Mouse (Mus musculus): ENCODE data around the gene Dpm2. TPM values are rescaled to one million over a fixed set of nuclear protein-coding genes. Genes with fewer than 3 reads are reported as not detected.

Dpm2 gene
- polyA plus RNA-seq, 1 experiment from 2014 or later = 47.9 TPM

DNA sequence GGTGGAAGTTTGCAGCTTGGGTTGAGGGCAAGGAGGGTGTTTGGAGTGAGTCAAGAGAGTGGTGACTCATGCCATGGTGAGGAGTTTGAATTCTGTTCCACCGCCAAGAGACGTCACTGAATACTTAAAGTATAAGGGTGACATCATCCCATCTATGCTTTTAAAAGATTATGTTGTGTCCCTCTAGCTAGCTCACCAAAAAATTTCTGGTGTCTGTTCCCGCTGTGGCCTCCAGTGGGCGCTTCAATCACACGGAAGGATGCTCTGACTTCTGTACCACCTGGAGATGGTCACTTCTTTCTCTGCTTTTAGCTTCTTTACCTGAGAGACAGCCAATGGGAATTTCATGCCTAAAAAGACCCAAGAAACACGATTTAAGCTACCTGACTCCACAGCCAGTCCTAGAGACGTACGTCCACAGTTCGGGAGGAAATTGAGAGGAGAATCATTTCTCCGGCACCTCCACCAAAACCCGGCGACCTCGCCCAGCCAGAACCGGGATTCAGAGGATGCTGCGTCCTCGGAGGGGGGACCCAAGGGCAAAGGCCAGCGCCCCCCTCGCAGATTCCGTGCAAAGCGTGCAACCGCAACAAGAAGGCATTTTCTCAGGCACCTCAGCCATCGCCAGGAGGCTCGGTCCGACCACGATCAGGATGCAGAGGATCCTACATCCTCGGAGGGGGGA lies 4.4 kb downstream of the Dpm2 start:
- no peaks in the 10 kb centered on the region for H3K9me3 ChIP-seq (replicated peaks; ENCODE audit: control insufficient read depth, low read length)
- H3K9ac ChIP-seq (ENCODE audit: low read depth, low read length) = no peak overlapping the region
- H3K27me3 ChIP-seq (ENCODE audit: control insufficient read depth, insufficient read depth, low read depth, low read length) = peaks cover 23% of the 10 kb centered on the region
- peaks cover 18% of the 10 kb centered on the region for H3K4me1 ChIP-seq (ENCODE audit: control insufficient read depth, low read depth, low read length)
- H3K4me2 ChIP-seq (ENCODE audit: low read depth, low read length) = peak overlapping the region; percentile 51
- H3K4me3 ChIP-seq (ENCODE audit: low read depth, low read length) = peak overlapping the region; percentile 22
- no peak overlapping the region for H3K27ac ChIP-seq (ENCODE audit: low read length)
- H3K36me3 ChIP-seq (ENCODE audit: control insufficient read depth, insufficient read depth) = peaks cover 5% of the 10 kb centered on the region; the same call in 1 of the 2 replicates
- WGBS (ENCODE audit: insufficient replicate concordance) = 3% methylated on average over 26 of the region's 26 CpGs
- ATAC-seq (ENCODE audit: low read depth) = no peak

DNA sequence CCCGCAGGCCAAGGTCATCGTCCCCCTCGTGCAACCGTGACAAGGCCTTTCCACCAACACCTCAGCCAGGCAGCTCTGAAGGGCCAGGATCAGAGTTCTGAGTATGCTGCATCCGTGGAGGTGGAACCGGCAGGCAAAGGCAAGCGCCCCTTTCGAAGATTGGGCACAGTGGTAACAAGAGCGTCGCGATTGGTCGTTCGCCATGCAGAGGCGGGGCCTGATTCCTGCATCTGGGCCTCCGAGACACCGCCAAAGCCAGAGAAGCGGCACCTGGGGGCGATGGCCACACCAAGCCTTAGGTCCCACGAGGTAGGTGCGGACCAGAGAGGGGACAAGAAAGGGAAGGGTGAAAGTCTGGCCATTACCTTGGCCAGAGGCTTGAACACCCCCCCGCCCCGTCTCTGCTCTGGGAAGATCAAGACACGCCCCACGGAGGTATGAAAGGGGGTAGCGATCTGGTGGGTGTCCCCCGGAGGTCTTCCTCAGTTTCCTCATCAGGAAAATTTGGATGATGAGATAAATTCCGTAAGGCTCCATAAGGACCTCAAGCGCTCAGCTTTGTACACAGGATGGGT lies 5.0 kb downstream of the Dpm2 start, which contains the start of gene 9430097D07Rik:
TSS of gene 9430097D07Rik (minus strand) at position 99 of the 575 bp plus-strand sequence.
- Histone ChIP-seq H3K9ac (ENCODE audit: low read depth, low read length) (no peak within 1 kb of the TSS), H3K27me3 (ENCODE audit: control insufficient read depth, insufficient read depth, low read depth, low read length) (peaks cover 25% of the 10 kb centered on the region), H3K36me3 (ENCODE audit: control insufficient read depth, insufficient read depth) (peaks cover 5% of the 10 kb centered on the region; the same call in 1 of the 2 replicates), H3K4me2 (ENCODE audit: low read depth, low read length) (peak within 1 kb of the TSS; percentile 51), H3K4me1 (ENCODE audit: control insufficient read depth, low read depth, low read length) (peaks cover 18% of the 10 kb centered on the region), H3K9me3 (replicated peaks; ENCODE audit: control insufficient read depth, low read length) (no peaks in the 10 kb centered on the region), H3K4me3 (ENCODE audit: low read depth, low read length) (peak within 1 kb of the TSS; percentile 22), H3K27ac (ENCODE audit: low read length) (no peak within 1 kb of the TSS)
- peak; percentile 27 for ATAC-seq (ENCODE audit: low read depth)
- 13% methylated on average over 28 of the region's 28 CpGs for WGBS (ENCODE audit: insufficient replicate concordance)

DNA sequence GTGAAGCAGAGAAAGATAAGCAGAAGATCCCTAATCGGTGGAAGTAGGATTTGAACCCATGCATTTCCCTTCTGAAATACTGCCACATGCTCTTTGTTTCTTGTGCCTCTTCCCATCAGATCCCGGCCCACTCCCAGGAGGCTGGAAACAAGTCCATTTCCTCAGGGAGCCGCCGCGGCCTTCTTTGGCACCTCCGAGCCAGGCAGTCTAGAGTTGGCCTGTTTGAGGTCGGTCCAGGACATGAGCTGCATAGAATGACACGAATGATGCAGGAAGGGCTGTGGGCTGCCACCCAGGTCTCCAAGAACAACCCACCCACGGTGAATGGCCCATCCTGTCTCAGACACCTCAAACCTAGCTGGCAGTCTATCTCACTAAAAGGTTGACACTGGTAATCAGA lies 5.9 kb downstream of the Dpm2 start:
- H3K27ac ChIP-seq (ENCODE audit: low read length) = no peak overlapping the region

DNA sequence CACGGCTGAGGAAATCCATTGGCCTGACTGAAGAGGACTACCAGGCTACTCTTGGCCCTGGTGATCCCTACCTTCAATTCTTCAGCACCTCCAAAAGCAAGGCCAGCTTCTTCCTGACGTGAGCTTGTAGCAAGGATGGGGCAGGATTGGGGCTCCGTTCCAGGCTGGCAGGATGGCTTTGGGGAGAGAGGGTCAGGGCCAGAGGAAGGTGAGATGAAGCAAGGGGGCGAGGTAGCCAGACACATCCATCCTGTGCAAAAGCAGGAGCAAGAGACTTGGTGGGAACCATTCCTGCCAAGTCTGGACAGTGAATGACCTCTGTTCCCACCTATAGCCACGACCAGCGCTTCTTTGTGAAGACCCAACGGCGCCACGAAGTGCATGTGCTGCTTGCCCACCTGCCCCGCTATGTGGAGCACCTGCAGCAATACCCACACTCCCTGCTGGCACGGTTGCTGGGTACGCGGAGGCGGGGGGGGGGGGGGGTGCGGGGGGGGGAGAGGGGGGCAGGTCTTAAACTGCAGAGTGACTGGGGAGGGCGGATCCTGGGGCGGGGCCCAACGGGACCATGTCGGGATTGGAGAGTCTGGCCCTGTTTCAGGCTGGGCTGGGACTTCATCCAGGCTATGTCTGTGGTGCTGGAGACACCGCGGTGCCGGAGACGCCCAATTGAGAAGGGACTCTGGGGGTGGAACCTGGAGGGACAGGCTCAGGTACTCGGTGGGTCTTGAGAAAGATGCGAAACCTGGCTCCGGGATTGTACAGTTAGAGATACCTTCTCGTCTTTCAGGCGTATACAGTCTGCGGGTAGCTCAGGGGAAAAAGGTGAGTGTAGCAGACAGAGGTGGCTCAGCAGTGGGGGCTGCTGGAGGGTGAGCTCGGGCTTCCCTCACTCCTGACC lies 7.7 kb downstream of the Dpm2 start:
- peaks cover 14% of the 10 kb centered on the region for H3K4me1 ChIP-seq (ENCODE audit: control insufficient read depth, low read depth, low read length)
- no peaks in the 10 kb centered on the region for H3K9me3 ChIP-seq (replicated peaks; ENCODE audit: control insufficient read depth, low read length)
- WGBS (ENCODE audit: insufficient replicate concordance) = 39% methylated on average over 24 of the region's 30 CpGs
- peaks cover 25% of the 10 kb centered on the region for H3K27me3 ChIP-seq (ENCODE audit: control insufficient read depth, insufficient read depth, low read depth, low read length)
- H3K4me3 ChIP-seq (ENCODE audit: low read depth, low read length) = no peak overlapping the region
- no peak overlapping the region for H3K4me2 ChIP-seq (ENCODE audit: low read depth, low read length)
- H3K36me3 ChIP-seq (ENCODE audit: control insufficient read depth, insufficient read depth) = no peaks in the 10 kb centered on the region
- ATAC-seq (ENCODE audit: low read depth) = no peak
- no peak overlapping the region for H3K27ac ChIP-seq (ENCODE audit: low read length)
- no peak overlapping the region for H3K9ac ChIP-seq (ENCODE audit: low read depth, low read length)

More for the DNA sequence above, 5.9 kb downstream of the Dpm2 start:
- Histone ChIP-seq H3K9ac (ENCODE audit: low read depth, low read length) (no peak overlapping the region), H3K9me3 (replicated peaks; ENCODE audit: control insufficient read depth, low read length) (no peaks in the 10 kb centered on the region), H3K4me1 (ENCODE audit: control insufficient read depth, low read depth, low read length) (peaks cover 15% of the 10 kb centered on the region), H3K27me3 (ENCODE audit: control insufficient read depth, insufficient read depth, low read depth, low read length) (peaks cover 25% of the 10 kb centered on the region), H3K4me2 (ENCODE audit: low read depth, low read length) (no peak overlapping the region), H3K4me3 (ENCODE audit: low read depth, low read length) (no peak overlapping the region), H3K36me3 (ENCODE audit: control insufficient read depth, insufficient read depth) (peaks cover 5% of the 10 kb centered on the region; the same call in 1 of the 2 replicates)
- ATAC-seq (ENCODE audit: low read depth) = no peak
- 75% methylated on average over 9 of the region's 9 CpGs for WGBS (ENCODE audit: insufficient replicate concordance)

DNA sequence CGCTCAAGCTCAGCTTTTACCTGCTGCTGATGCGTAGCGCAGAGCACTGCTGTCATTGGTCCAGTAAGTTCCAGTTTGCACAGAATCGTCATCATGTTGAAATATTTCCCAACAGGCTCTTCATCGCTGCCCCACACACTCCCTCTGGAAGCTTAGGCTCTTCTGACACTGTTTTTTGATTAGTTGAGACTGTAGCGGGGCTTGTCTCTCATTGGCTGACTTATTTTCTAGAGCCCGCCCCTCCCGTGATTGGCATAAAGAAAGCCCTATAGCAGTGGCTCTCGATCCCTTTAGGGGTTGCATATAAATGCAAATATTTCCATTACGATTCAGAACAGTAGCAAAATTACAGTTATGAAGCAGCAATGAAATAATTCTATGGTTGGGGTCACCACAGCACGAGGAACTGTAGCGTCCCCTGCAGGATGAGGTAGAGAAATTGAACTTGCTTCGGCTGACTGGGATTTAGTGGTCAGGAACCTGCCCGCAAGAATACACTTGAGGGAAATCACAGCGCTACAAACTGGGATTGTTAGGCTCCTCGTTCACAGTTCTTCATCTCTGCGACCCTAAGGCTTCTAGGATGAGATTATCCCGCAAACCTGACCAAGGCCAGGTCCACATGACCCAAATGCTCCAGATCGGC lies 10.9 kb downstream of the Dpm2 start:
- H3K4me3 ChIP-seq (ENCODE audit: low read depth, low read length) = no peak overlapping the region; the same call in 1 of the 2 replicates
- H3K9me3 ChIP-seq (replicated peaks; ENCODE audit: control insufficient read depth, low read length) = no peaks in the 10 kb centered on the region
- H3K27ac ChIP-seq (ENCODE audit: low read length) = no peak overlapping the region
- H3K9ac ChIP-seq (ENCODE audit: low read depth, low read length) = no peak overlapping the region
- peak overlapping the region; percentile 32; the same call in 1 of the 2 replicates for H3K4me2 ChIP-seq (ENCODE audit: low read depth, low read length)
- H3K4me1 ChIP-seq (ENCODE audit: control insufficient read depth, low read depth, low read length) = peaks cover 10% of the 10 kb centered on the region; the same call in 1 of the 2 replicates
- ATAC-seq (ENCODE audit: low read depth) = peak; percentile 57
- 38% methylated on average over 19 of the region's 19 CpGs for WGBS (ENCODE audit: insufficient replicate concordance)
- H3K27me3 ChIP-seq (ENCODE audit: control insufficient read depth, insufficient read depth, low read depth, low read length) = peaks cover 25% of the 10 kb centered on the region
- no peaks in the 10 kb centered on the region for H3K36me3 ChIP-seq (ENCODE audit: control insufficient read depth, insufficient read depth)

DNA sequence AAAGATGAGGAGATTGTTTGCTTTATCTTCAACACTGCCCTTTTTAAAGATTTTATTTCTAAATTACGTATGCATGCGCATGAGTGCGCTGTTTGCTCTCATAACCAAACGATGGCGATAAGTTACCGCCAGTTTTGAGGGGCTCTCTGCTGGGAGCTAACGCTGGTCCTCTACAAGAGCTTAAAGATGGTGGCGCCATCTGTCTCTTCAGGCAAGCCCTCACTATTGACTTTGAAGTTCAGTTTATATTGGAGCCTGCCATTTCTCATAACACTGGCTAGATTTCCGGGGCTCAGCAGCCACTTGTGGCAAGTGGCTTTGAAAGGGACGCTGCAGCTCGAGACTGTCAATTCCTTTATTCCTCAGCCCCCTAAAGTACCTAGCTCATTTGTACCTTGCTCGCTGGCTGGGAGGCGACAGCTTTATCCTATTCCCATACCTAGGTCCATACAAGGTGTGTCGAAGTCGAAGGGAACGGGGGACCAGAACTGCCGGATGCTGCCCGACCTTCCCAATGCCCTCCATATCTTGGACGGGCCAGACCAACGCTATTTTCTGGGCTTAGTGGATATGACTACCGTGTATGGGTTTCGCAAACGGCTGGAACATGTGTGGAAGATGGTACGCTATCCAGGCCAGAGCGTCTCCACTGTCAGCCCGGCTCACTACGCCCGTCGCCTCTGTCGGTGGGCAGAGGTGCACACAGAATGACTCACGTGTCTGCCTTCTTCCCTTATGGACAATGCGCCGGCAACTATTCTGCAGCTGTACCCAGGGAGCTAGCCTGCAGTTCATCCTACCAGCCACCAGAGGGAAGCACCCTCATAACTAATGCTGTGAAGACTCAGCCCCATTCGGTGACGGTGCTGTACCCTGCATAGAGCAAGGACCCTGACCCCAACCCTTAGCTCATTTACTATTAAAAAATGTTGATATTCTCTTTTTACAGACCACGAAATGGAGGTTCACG lies 12.5 kb downstream of the Dpm2 start:
- Histone ChIP-seq H3K9me3 (replicated peaks; ENCODE audit: control insufficient read depth, low read length) (no peaks in the 10 kb centered on the region), H3K27ac (ENCODE audit: low read length) (no peak overlapping the region), H3K36me3 (ENCODE audit: control insufficient read depth, insufficient read depth) (no peaks in the 10 kb centered on the region), H3K4me1 (ENCODE audit: control insufficient read depth, low read depth, low read length) (peaks cover 23% of the 10 kb centered on the region), H3K4me3 (ENCODE audit: low read depth, low read length) (peak overlapping the region; percentile 35), H3K4me2 (ENCODE audit: low read depth, low read length) (peak overlapping the region; percentile 55), H3K27me3 (ENCODE audit: control insufficient read depth, insufficient read depth, low read depth, low read length) (peaks cover 19% of the 10 kb centered on the region), H3K9ac (ENCODE audit: low read depth, low read length) (peak overlapping the region; percentile 19; the same call in 1 of the 2 replicates)
- WGBS (ENCODE audit: insufficient replicate concordance) = 9% methylated on average over 37 of the region's 37 CpGs
- ATAC-seq (ENCODE audit: low read depth) = peak; percentile 49

DNA sequence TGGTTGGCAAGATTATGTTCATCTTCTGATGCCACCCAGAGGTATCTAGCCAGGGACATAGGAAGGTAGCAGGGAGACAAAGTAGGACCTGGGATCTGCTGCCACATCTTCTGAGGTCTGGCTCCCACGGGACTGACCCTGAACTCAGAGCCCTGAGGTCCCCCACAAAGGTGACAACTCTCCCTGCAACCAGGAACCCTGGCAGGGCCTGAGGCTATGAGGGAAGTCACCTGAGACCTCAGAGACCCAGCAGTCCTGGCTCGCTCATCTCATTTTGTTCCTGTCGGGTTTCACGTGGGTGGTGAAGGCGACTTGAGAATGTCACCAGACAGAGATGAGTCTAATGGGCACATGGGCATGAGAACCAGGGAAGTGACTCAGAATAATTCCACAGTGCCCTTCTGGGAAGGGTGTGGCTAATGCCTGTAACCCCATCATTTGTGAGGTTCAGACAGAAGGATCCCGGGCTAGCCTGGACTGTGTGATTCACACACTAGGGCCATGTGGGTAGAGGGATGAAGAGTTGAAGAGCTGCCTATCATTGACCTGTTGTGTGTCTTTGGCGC lies 14.6 kb downstream of the Dpm2 start:
- no peak overlapping the region for H3K27ac ChIP-seq (ENCODE audit: low read length)
- H3K36me3 ChIP-seq (ENCODE audit: control insufficient read depth, insufficient read depth) = no peaks in the 10 kb centered on the region
- H3K9ac ChIP-seq (ENCODE audit: low read depth, low read length) = no peak overlapping the region
- H3K4me1 ChIP-seq (ENCODE audit: control insufficient read depth, low read depth, low read length) = peaks cover 25% of the 10 kb centered on the region
- H3K27me3 ChIP-seq (ENCODE audit: control insufficient read depth, insufficient read depth, low read depth, low read length) = peaks cover under 1% of the 10 kb centered on the region; the same call in 1 of the 2 replicates
- H3K4me2 ChIP-seq (ENCODE audit: low read depth, low read length) = no peak overlapping the region
- 78% methylated on average over 7 of the region's 7 CpGs for WGBS (ENCODE audit: insufficient replicate concordance)
- no peaks in the 10 kb centered on the region for H3K9me3 ChIP-seq (replicated peaks; ENCODE audit: control insufficient read depth, low read length)
- H3K4me3 ChIP-seq (ENCODE audit: low read depth, low read length) = no peak overlapping the region
- no peak for ATAC-seq (ENCODE audit: low read depth)

Measured in liver, embryonic 16.5 days (tissue).